Mouse (Mus musculus): Measurements from ENCODE around the gene Mmp15.
"Not testable (repeated sequence)": the region's sequence is repeated elsewhere in the genome, so short reads cannot be mapped to it uniquely, and the experiment has no call there.

Mmp15 gene

DNA sequence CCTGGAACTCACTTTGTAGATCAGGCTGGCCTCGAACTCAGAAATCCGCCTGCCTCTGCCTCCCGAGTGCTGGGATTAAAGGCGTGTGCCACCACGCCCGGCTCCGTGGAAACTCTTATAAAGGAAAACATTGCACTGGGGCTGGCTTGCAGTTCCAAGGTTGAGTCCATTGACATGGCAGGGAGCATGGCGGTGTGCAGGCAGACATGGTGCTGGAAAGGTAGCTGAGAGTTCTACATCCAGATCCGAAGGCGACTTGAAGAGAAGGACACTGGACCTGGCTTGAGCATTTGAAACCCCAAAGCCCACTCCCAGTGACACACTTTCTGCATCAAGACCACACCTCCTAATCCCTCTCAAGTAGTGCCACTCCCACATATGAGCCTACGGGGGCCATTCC lies 26.9 kb downstream of the Mmp15 start:
- not testable (repeated sequence) for DNase-seq

DNA sequence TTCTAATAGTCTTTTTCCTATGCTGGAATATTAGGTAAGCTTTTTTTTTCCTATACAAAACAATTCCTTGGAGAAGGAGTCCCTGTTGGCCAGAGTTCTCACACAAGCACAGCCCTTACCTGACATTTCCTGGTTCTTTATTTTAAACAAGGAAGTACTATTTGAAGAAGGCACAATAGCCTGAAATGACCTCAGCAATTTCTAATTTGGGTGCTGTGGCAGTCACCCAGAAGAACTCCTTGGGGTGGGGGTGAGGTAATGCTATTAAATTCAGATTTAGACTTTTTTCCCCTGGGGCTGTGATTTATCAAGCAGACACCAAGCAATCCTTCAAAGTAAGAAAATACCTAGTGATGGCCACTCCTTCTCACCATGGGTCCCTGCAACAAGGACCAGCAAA lies 28.9 kb downstream of the Mmp15 start:
- DNase-seq, result no peak

DNA sequence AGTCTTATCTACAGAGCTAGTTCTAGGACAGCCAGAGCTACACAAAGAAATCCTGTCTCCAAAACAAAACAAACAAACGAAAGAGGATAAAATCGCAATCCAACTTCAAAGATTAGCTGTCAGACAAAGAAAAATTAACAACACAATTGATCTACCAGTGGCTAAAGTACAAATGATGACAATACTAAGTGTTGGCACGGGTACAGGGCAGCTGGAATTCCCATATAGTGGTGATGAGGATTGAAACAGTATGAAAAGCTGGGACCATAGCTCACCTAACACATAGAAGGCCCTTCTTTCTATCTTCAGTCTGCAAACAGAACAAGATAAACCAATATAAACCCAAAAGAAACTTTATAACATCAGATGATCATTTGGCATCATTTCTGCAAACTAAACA lies 29.5 kb downstream of the Mmp15 start:
- no peak for DNase-seq

DNA sequence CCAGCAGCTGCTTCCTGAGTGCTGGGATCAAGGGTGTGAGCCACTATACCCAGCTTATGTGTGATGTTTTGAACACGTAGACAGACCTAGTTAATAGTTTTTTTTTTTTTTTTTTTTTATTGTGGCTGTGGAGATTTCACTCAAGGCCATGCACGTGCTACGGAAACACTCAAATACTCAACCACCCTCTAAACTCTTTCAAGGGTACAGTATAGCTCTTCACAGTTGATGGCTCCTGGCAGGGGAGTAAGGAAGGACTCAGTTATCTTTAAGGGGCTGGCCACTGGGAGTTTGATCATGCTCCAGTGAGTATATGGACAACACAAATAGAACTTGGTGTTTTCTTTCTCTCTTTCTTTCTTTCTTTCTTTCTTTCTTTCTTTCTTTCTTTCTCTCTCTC lies 32.4 kb downstream of the Mmp15 start:
- DNase-seq, result no peak

DNA sequence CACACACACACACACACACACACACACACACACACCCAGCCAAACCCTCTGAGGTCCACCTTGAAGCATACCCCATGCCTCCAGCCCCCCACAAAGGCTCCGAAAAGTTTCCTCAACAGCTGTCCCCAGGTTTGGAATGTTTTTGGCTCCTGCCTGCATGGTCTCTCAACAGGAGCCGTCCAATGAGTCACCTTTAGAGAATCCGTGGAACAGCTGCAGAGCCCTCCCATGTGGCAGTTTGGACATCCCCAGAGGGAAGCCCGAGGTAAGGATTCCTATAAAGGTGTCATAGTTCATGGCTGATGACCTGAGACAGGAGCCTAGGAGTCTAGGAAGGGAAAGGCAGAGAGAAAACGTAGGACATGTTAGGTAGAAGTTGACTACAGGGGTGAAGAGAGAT lies 34.0 kb downstream of the Mmp15 start:
- DNase-seq, result no peak

DNA sequence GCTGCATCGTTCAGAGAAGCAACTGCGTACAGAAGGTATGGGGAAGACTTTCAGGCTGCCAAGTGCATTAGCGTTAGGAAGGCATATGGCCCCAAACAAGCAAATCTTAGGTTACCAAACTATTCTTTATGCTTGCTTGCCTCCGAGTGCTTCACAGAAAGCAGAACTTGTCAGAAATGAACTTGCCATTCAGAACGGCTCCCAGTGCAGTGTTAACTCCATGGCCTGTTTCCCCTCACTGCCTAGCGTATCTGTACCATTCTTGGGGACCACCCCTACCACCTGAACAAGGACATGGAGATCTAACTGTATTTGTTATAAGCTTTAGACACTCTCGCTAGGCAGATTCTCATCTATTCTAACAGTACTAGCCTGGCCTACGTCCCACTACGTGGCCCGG lies 35.2 kb downstream of the Mmp15 start:
- DNase-seq, result no peak

DNA sequence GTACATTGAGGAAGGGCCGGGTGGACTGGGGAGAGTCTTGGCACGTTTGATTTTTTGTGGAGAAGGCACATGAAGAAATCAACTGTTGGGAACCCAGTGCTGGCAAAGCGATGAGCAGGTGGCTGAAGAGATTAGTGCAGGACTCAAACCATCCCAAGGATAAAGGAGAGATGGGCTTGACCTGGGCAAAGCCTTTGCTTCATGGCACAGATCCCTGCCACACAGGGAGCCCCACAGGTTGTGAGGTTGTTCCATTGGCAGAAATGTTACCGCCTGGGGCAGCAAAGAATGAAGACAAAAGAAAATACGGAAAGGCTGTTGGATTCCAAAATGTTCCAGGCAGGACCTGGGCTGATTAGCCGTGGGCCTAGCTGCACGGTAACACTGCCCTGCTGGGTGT lies 35.9 kb downstream of the Mmp15 start:
- DNase-seq, result no peak

DNA sequence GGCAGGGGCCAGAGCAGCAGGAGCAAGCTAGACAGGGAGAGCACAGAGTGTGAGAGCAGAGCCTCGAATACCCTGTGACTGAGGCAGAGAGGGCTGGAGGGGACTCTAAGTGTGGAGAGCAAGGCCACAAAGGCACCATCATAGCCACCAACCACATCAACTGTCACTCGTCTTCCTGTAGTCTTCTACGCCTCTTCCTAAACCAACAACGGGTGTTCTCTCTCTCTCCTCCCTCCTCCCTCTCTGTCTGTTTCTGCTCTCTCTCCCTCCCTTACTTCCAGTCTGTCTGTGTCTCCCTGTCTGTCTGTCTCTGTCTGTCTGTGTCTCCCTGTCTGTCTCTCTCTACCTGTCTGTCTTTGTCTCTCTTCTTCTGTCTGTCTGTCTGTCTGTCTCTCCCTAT lies 38.2 kb downstream of the Mmp15 start:
- no peak for DNase-seq

DNA sequence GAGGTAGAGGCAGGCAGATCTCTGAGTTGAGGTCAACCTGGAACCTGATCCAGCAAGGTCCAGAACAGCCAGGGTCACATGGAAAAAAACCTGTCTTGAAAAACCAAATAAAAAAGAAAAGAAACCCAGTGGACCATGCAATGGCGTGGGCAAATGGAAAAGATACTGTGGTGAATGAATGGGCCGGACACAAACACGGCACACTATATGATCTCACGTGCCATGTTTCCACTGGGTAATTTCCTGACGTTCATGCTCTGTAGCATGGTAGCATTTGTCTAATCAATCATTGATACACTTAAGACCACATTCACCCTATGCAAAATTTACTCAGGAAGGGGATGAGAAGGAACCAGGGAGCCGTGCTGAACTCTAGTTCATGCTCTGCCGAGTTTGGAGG lies 39.0 kb downstream of the Mmp15 start:
- no peak for DNase-seq

DNA sequence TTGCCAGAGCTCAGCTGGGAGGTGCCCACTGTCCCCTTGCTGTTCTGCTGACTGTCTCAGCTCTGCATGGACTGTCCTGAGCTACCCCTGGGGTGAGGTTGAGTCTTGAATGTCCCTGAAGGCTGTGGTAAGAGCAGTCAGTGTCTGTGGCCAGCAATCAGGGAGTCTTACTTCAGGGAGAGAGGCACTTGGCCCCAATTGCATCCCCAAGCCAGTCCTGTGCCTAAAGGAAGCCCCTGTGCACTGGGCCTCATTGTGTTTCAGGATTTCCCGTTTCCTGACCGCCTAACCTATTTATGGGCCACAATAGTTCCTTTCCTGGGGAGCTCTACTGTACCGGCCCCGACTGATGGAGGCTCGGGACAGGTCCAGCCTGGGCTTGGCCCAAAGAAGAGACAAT lies 40.5 kb downstream of the Mmp15 start:
- DNase-seq, result no peak

DNA sequence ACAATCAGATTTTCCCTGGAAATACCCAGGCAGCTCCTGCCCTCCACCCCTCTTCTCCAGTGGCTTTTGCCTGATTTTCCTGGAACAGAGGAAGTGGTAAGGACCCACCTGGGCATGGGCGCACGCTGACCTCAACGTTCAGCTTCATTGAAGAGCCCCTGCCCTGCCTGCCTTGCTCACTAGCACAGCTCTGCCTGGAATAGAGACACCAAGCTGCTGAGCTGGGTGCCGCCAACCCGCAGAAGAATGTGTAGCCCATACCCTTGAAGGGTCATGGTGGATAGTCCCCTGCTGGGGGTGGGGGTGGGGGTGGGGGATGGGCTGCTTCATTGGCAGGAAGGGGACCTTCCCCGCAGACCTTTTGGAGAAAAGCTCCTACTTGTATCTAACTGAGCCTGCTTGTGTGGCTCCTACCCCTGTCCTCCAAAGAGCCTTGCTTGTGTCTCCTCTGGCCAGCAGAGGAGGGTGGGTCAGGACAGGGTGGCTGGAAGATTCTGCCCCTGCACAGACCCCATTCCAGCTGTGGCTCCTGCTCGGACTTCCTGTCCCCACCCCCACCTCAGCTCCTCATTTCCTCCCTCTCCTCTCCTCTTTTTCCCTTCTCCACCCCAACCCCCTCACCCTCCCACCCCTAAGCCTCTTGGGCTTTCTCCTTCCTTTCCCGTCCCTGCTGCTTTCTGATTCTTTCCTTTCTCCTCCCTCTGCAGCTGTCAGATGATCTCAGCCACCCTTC lies 43.3 kb downstream of the Mmp15 start:
- no peak for DNase-seq

DNA sequence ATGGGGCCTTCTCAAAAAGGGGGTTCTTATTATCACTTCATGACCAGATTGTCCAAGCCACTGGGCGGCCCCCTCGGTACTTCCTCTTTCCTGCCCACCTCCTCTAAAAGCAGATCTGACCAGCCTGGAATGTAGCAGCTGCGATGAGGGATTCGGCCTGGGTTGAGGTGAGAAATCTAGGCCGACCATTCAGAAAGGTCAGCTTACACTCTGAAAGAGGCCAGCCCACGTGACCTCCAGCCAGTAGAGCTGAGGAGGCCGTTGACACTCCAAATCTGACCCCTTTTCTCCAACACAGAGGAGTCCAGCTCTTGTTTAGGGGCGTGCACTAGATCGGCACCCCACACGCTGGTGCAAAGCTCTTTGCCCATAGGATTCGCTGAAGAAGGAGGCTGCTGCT lies 44.7 kb downstream of the Mmp15 start:
- DNase-seq, result no peak

DNA sequence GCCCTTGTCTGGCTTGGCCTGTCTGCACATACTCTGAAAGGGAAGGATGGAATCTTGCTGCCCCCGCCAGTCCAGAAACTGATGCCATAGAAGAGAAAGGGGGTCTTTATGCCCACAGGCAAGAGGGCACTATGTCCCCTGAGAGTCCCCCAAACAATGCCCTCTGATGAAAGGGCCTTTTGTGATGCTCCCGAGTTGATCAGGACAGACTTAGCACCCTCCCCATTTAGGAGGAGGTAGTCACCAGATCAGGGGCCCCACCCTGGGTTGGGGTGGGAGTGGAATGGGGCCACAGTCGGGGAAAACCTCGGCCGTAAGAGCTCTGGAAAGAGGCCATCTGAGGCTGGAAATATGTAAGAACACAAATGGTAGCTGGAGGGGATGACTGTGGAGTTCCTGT lies 45.1 kb downstream of the Mmp15 start:
- DNase-seq, result no peak

DNA sequence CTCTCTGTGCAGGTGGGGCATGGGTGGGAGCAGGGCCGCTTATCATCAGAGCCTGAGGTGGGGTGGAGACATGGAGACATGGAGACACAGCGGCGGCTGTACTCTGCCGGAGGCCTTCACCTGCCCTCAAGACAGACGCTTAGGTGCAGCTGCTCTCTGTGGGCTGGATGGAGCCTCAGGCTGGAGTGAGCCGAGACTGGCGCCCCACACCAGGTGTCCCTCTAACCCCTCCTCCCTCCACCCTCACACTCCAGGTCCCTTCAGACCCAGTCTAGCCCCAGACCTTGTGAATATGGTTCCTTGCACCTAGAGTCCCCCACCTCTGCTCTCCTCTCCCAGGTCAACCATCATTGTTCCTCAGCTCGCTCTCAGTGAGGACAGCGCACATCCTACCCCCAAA lies 47.1 kb downstream of the Mmp15 start:
- no peak for DNase-seq

DNA sequence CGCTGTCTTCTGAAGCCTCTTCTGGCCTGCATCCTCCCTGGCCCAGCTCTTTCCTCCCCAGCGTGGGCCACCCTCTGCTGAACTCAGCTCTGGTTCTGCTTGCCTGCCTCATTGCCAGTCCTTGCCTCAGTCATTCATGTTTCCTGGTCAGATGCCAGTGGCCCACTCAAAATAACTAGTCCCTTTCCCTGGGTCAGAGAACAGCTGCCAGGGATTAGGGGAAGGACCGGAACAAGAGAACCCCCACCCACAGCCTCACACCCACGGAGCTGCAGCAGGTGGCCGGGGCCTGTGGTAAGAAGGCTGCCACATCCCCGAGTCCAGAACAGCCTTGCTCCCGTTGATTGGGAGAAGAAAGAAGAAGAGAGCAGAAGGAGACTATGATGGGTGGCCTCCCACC lies 49.0 kb downstream of the Mmp15 start:
- no peak for DNase-seq

DNA sequence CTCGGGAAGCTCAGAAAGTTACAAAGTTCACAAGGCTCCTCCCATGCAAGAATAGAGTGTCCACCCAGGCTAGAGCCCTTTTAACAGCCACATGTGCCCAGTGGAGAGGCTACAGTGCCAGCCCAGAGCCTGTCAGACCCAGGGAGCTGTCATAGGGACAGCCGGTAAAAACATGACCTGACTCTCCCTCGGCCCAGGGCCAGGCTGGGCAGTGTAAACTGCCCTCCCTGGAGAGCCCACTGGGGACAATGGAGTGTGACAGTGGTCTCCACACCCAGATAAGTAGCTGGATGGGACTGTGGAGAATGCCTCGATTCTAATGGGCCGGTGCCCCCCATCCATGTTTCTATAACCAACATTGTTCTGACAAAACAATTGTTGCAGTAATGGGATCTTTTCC lies 57.5 kb downstream of the Mmp15 start:
- no peak for DNase-seq

DNA sequence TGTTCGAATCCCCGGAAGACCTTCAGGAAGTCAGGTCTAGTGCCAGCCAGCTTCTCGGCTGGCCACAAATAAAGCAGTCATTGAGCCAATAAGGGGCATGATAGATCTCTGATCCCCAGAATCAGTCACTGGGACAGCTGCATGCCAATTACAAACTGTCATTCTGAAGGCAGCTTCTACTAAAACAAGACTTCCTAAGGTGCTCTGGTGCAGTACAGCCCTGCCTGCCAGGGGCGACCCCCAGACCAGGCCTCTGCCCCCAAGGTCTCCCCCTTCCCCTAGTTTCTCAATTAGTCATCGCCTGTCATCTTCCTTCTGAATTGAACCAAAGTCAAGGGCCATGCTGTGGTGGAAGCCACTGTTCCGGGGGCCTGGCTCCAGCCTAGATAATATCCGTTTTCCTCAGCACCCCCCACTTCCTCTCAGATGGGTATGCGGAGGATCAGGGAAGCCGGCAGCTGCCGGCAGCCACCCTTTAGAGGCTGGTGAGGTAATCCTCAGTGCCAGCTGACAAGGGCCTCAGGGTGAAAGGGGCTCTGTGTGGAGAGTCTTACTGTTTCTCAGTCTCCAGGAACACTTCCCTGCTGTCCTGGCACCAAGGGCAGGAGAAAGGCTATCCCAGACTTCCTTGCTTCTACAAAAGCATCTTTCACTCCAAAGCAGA lies 59.4 kb downstream of the Mmp15 start:
- no peak for DNase-seq

DNA sequence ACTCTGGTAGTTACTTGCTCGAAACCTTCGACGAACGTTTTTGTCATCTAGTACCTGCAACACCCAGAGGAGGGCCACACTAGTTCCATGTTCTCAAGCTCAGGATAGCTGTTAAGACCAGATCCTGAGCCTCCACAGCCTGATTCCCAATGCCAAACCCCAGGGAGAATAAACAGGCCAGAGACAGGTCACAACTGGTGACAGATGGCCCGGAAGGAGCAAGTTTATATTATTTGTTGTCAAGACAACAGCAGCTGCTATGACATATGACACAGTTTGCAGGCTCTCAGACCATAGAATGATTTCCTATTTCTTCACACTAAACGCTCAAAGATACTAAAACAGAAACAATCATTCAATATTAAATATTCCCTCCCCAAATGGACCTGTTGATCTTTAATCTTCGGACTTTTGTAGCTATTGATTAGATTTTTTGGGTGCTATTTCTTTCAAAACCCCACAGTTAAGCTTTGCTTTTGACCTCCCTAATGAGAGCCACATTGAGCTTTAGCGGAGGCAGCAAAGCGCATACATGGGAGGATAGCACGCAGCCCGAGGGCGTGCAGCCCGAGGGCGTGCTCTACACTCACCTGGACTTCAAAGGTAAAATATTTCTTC lies 70.2 kb downstream of the Mmp15 start:
- DNase-seq, result no peak

Data from cerebellum, adult 8-10 months (tissue).